Mouse (Mus musculus) midbrain, postnatal 0 days (tissue): ENCODE measurements around the gene Egflam. TPM values are rescaled to one million over a fixed set of nuclear protein-coding genes. Genes with fewer than 3 reads are reported as not detected.

Experiments
- ATAC-seq: fragments of 200-750 bp; cut with Nextera tagmentation; 2 replicates; pipeline ENCODE4 v1.8.0; 2017; ENCODE audit warnings: moderate number of reproducible peaks, mild to moderate bottlenecking, moderate TSS enrichment, moderate library complexity; ENCODE audit not compliant: low FRiP score
- DNase-seq: peaks from one replicate; pipeline ENCODE4 v3.0.0-alpha.2; 2015; ENCODE audit warnings: low spot score
- H3K27ac ChIP-seq: fragments of 300-500 bp; sonication (generic); 2 replicates; pipeline ENCODE4 v1.5.1; 2014; ENCODE audit warnings: low read depth, mild to moderate bottlenecking, low read length, mixed read lengths
- H3K27me3 ChIP-seq: fragments of 300-500 bp; sonication (generic); 2 replicates; pipeline ENCODE4 v1.6.1; 2014; ENCODE audit warnings: low read length, control low read depth, mixed read lengths; ENCODE audit not compliant: insufficient read depth
- H3K36me3 ChIP-seq: fragments of 300-500 bp; sonication (generic); 2 replicates; pipeline ENCODE4 v1.6.1; 2014; ENCODE audit warnings: low read length, control low read depth, mixed read lengths; ENCODE audit not compliant: insufficient read depth
- H3K4me1 ChIP-seq: fragments of 300-500 bp; sonication (generic); 2 replicates; pipeline ENCODE4 v1.6.1; 2014; ENCODE audit warnings: mild to moderate bottlenecking, control low read depth, antibody characterized with exemption, low read length, mixed read lengths; ENCODE audit not compliant: insufficient read depth
- H3K4me2 ChIP-seq: fragments of 300-500 bp; sonication (generic); 2 replicates; pipeline ENCODE4 v1.6.1; 2014; ENCODE audit warnings: low read depth, mild to moderate bottlenecking, low read length, mixed read lengths; ENCODE audit not compliant: poor library complexity, severe bottlenecking
- H3K4me3 ChIP-seq: fragments of 300-500 bp; sonication (generic); 2 replicates; pipeline ENCODE4 v1.5.1; 2014; ENCODE audit warnings: low read depth, mild to moderate bottlenecking, low read length, moderate library complexity
- H3K9ac ChIP-seq: fragments of 300-500 bp; sonication (generic); replicated peaks from 2 replicates; pipeline ENCODE4 v1.6.1; 2014; ENCODE audit warnings: mild to moderate bottlenecking, low read length, moderate library complexity, mixed read lengths; ENCODE audit not compliant: poor library complexity, severe bottlenecking
- H3K9me3 ChIP-seq: fragments of 300-500 bp; sonication (generic); 2 replicates; pipeline ENCODE4 v1.6.1; 2016; ENCODE audit warnings: low read length, control low read depth
- CTCF ChIP-seq: IDR thresholded peaks from 2 replicates; pipeline ENCODE4 v1.5.1; 2016; ENCODE audit warnings: antibody characterized with exemption, mild to moderate bottlenecking
- WGBS: fragments of 180-500 bp; shearing (Covaris S2); extraction: QIAGEN DNeasy Blood & Tissue Kit; methylation state at CpG from one replicate; pipeline ENCODE4 v1.1.7; 2014; 5-methylcytosine and 5-hydroxymethylcytosine counted together
- polyA plus RNA-seq: library from polyadenylated mRNA; unstranded; fragments of >200 nt; fragmentation: Nextera tagmentation; extraction: Ambion mirVana; gene quantifications from 2 replicates; pipeline ENCODE4 v1.2.1, GENCODE M21; 2015
- total RNA-seq: library from RNA; depleted of rRNA; stranded (reverse); fragments of >200 nt; gene quantifications from 2 replicates; pipeline ENCODE4 v1.2.3, GENCODE M21; 2014

Egflam gene
- total and polyA plus RNA-seq, 2 experiments from 2014 or later = 7.8 to 8.6 TPM

DNA sequence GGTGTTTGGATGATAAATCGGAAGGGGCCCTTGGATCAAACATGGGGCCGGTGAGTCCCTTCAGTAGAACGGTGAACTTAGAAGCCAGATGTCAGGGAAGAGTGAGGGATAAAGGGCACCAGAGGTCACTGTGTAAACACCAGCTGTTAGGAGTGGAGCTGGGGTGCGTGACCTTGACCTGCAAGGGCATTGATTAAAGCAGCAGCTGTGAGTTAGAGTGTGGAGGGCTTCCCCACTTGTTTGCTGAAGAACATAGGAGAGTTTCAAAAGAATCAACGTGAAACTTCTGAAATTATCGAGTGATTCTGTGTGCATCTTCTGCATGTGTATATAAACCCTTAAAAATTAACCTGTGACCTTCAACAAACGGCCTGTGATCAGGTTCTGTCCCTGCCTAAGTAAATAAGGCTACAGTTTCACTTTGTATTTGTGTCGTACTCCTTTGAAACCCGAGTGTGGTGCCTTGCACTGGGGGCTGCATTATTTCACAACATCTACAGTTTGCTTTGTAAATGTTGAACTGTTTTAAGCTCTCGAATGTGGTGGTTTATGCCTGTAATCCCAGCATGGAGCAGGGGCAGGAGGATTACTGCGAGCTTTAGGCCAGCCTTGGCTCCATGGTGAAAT lies 230.2 kb downstream of the Egflam start:
- H3K27ac ChIP-seq = no peak overlapping the region
- H3K9ac ChIP-seq = no peak overlapping the region
- no peak overlapping the region for H3K4me3 ChIP-seq
- H3K9me3 ChIP-seq = no peaks in the 10 kb centered on the region
- no peaks in the 10 kb centered on the region for H3K27me3 ChIP-seq
- H3K4me2 ChIP-seq = no peak overlapping the region
- no peak for TF ChIP-seq CTCF
- DNase-seq (no peak), ATAC-seq (no peak)
- peaks cover 7% of the 10 kb centered on the region; the same call in 1 of the 2 replicates for H3K36me3 ChIP-seq
- WGBS = 75% methylated on average over 11 of the region's 11 CpGs
- H3K4me1 ChIP-seq = no peaks in the 10 kb centered on the region

DNA sequence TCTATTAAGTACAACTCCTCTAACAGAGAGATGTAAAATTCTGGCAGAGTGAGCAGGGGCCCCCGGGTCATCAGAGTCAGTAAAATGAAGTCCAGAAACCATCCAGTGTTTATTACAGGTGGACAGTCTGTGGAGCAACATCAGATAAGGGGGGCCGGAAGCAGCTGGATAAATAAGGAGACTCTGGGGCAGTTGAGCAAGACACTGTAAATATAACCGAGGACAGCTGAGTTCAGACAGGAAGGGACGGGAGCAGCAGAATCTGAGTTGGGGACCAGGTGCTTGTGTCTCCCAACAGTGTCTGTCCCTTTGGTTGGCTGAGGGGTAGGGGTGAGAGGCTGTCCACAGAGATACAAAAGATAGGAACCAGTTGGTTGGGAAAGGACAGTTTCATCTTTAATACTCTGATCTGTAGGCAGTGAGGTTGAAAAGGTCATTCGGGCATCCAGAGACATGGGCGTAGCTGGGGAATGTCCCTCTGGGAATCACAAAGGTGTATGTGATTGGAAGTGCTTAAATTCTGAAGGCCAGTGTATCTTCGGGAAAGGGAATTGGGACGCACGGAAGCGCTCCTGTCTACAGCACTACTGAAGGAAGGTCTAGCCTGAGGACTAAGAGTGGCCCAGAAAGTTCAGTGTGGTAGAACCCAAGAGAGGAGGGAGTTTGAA lies 230.8 kb downstream of the Egflam start:
- no peak for TF ChIP-seq CTCF
- no peak overlapping the region for H3K27ac ChIP-seq
- no peak for DNase-seq
- WGBS = 95% methylated on average over 10 of the region's 10 CpGs
- no peaks in the 10 kb centered on the region for H3K27me3 ChIP-seq
- H3K9me3 ChIP-seq = no peaks in the 10 kb centered on the region
- H3K36me3 ChIP-seq = peaks cover 7% of the 10 kb centered on the region; the same call in 1 of the 2 replicates
- ATAC-seq = no peak; the same call in 1 of the 2 replicates
- H3K9ac ChIP-seq = no peak overlapping the region
- H3K4me2 ChIP-seq = no peak overlapping the region
- no peaks in the 10 kb centered on the region for H3K4me1 ChIP-seq
- H3K4me3 ChIP-seq = no peak overlapping the region

DNA sequence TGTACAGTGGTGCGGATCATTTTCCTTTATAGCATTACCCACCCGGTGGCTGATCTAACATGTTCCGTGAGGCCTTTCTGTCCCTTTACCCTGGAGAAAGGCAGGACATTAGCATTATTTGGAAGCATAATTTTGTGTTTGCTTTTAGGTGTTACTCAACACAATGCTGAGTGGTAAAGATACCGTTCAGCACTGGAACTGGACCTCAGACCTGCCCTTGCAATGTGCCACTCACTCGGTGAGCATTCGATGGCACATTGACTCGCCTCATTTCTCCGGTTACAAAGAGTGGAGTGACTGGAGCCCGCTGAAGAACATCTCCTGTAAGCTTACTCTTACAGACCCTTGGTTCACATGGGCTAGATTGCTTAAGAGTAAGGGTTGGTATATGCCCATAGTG lies 231.5 kb downstream of the Egflam start:
- 96% methylated on average over 9 of the region's 9 CpGs for WGBS
- Histone ChIP-seq H3K4me1 (no peaks in the 10 kb centered on the region), H3K27ac (no peak overlapping the region), H3K4me2 (no peak overlapping the region), H3K9me3 (no peaks in the 10 kb centered on the region), H3K4me3 (no peak overlapping the region), H3K36me3 (peaks cover 7% of the 10 kb centered on the region; the same call in 1 of the 2 replicates), H3K9ac (no peak overlapping the region), H3K27me3 (no peaks in the 10 kb centered on the region)
- TF ChIP-seq CTCF = no peak
- ATAC-seq (no peak), DNase-seq (no peak)

DNA sequence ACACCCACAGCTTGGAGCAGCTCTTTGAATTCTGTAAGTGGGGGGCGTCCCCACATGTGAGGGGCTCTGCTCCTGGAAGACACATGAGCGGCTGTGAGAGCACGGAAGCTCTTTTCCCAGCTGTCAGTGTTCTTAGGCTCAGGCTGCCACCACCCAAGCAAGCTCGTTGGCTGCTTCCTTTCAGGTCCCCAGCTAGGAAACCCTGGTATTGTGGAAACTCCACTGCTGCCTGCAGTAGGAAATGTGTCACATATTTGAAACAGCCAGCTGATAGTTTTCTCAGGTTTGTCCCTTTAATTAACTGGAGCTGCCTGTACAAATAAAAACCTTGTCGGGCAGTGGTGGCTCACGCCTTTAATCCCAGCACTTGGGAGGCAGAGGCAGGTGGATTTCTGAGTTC lies 234.3 kb downstream of the Egflam start:
- DNase-seq (no peak), ATAC-seq (no peak)
- no peak for TF ChIP-seq CTCF
- Histone ChIP-seq H3K27ac (no peak overlapping the region), H3K4me2 (no peak overlapping the region), H3K27me3 (no peaks in the 10 kb centered on the region), H3K4me3 (no peak overlapping the region), H3K9me3 (no peaks in the 10 kb centered on the region), H3K4me1 (no peaks in the 10 kb centered on the region), H3K9ac (no peak overlapping the region), H3K36me3 (peaks cover 7% of the 10 kb centered on the region)
- 75% methylated on average over 6 of the region's 6 CpGs for WGBS

DNA sequence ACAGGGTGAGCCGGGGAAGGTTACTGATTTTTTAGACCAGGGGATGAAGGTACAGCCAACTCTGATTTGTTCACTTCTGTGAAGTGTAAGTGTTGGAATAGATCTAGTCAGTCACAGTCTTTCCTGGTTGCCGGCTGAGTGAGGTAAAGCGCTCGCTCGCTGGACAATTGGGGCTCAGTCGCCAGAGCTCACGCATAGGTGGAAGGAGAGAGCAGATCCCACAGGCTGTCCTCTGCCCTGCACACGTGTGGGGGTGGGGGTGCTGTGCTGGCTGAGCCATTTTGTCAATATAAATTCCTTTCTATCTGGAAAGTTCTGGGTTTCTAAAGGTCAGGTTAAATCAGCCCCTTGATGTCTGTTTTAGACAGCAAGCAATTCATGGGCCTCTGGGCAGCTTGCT lies 237.9 kb downstream of the Egflam start:
- Histone ChIP-seq H3K27ac (no peak overlapping the region), H3K36me3 (peaks cover under 1% of the 10 kb centered on the region), H3K4me1 (no peaks in the 10 kb centered on the region), H3K27me3 (no peaks in the 10 kb centered on the region), H3K4me3 (no peak overlapping the region), H3K9ac (no peak overlapping the region), H3K9me3 (no peaks in the 10 kb centered on the region), H3K4me2 (no peak overlapping the region)
- ATAC-seq (no peak), DNase-seq (no peak)
- WGBS = 86% methylated on average over 8 of the region's 8 CpGs
- TF ChIP-seq CTCF = no peak

DNA sequence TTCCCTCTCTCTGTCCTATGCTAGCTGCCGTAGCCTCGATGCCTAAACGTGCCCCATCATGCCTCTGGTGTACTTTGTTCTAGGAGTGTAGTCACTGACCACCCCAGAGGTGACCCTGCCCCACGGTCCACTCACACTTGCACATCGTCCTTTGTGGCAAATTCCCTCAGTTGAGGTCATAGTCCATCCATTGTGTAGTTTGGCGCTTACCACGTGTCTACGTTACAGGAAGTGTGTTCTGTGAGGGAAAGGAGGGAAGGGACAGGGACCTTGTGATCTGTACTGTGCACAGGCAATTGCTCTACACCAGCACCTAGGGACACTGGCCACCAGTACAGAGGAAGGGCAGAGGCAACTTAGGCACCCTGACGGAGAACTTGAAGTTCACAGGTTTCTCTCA lies 238.3 kb downstream of the Egflam start:
- H3K4me1 ChIP-seq = no peaks in the 10 kb centered on the region
- H3K27me3 ChIP-seq = no peaks in the 10 kb centered on the region
- TF ChIP-seq CTCF = no peak
- H3K4me2 ChIP-seq = no peak overlapping the region
- no peaks in the 10 kb centered on the region; the same call in 1 of the 2 replicates for H3K36me3 ChIP-seq
- H3K9ac ChIP-seq = no peak overlapping the region
- H3K4me3 ChIP-seq = no peak overlapping the region
- no peak overlapping the region for H3K27ac ChIP-seq
- WGBS = 95% methylated on average over 9 of the region's 9 CpGs
- ATAC-seq (no peak), DNase-seq (no peak)
- H3K9me3 ChIP-seq = no peaks in the 10 kb centered on the region
